Mouse (Mus musculus): ENCODE measurements around the gene Slc39a7. TPM values are rescaled to one million over a fixed set of nuclear protein-coding genes. Genes with fewer than 3 reads are reported as not detected.

The Slc39a7 gene
- total and polyA plus RNA-seq, 2 experiments: 54.7 to 115 TPM

DNA sequence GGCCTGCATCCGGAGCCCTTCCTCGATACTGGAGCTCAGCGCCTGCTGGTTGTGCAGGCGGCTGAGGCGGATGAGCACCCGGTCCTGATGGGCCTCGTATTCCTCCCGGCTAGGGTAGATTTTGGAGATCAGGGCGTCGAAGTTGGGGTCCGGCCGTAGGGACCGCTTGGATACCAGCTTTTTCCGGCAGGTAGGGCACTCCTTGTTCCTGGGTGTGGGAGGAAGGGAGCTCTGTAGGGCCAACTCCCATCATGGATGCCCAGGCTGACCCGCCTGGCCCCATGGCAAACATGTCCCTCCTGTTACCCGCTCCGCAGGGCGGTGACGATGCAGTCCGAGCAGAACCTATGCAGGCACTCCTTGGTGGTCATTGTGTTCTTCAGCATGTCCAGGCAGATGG lies 8.5 kb downstream of the Slc39a7 start:
- Histone ChIP-seq H3K36me3 (ENCODE audit: control insufficient read depth, insufficient read depth, low read length) (no peaks in the 10 kb centered on the region), H3K4me3 (ENCODE audit: insufficient read depth, low read depth, low read length) (no peak overlapping the region), H3K79me2 (ENCODE audit: control insufficient read depth, insufficient read depth, low read length) (no peaks in the 10 kb centered on the region), H3K4me1 (ENCODE audit: control insufficient read depth, insufficient read depth, low read length) (peaks cover 15% of the 10 kb centered on the region), H3K9ac (ENCODE audit: low read depth, low read length) (no peak overlapping the region), H3K27me3 (ENCODE audit: control insufficient read depth, insufficient read depth, low read length) (no peaks in the 10 kb centered on the region), H3K27ac (replicated peaks; ENCODE audit: insufficient read depth, low read depth, low read length) (no peak overlapping the region)
- no peak for TF ChIP-seq CTCF (IDR thresholded peaks at IDR 0.05; ENCODE audit: low read depth, low read length)
- TF ChIP-seq POLR2A (IDR thresholded peaks at IDR 0.05; ENCODE audit: extremely low read depth, insufficient read depth, low read length): no peak
- no peak for DNase-seq (ENCODE audit: extremely low read depth, low read depth, low spot score)
- WGBS: 97% methylated on average over 20 of the region's 20 CpGs

DNA sequence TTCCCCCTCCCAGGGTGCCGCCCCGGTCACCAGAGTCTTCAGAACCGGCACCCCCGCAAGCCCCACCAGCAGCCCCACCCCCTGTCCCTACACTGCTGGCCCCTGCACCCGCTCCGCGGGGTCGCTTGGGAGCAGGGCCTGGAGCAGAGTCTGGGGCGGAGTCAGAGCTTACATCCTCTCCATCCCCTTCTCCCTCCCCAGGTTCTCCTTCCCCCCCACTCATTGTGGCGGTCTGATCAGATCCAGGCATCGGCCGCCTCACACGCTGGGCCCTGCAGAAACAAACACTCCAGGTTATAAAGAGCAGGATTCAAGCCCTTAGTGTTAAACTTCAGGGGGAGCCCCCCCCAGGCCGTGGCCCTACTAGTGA lies 9.1 kb downstream of the Slc39a7 start:
- Histone ChIP-seq H3K79me2 (ENCODE audit: control insufficient read depth, insufficient read depth, low read length) (no peaks in the 10 kb centered on the region), H3K9ac (ENCODE audit: low read depth, low read length) (no peak overlapping the region), H3K27me3 (ENCODE audit: control insufficient read depth, insufficient read depth, low read length) (no peaks in the 10 kb centered on the region), H3K4me3 (ENCODE audit: insufficient read depth, low read depth, low read length) (no peak overlapping the region), H3K27ac (replicated peaks; ENCODE audit: insufficient read depth, low read depth, low read length) (no peak overlapping the region), H3K4me1 (ENCODE audit: control insufficient read depth, insufficient read depth, low read length) (peaks cover 15% of the 10 kb centered on the region), H3K36me3 (ENCODE audit: control insufficient read depth, insufficient read depth, low read length) (no peaks in the 10 kb centered on the region)
- TF ChIP-seq POLR2A (IDR thresholded peaks at IDR 0.05; ENCODE audit: extremely low read depth, insufficient read depth, low read length) (no peak), CTCF (IDR thresholded peaks at IDR 0.05; ENCODE audit: low read depth, low read length) (no peak)
- 95% methylated on average over 11 of the region's 14 CpGs for WGBS
- DNase-seq (ENCODE audit: extremely low read depth, low read depth, low spot score): no peak

DNA sequence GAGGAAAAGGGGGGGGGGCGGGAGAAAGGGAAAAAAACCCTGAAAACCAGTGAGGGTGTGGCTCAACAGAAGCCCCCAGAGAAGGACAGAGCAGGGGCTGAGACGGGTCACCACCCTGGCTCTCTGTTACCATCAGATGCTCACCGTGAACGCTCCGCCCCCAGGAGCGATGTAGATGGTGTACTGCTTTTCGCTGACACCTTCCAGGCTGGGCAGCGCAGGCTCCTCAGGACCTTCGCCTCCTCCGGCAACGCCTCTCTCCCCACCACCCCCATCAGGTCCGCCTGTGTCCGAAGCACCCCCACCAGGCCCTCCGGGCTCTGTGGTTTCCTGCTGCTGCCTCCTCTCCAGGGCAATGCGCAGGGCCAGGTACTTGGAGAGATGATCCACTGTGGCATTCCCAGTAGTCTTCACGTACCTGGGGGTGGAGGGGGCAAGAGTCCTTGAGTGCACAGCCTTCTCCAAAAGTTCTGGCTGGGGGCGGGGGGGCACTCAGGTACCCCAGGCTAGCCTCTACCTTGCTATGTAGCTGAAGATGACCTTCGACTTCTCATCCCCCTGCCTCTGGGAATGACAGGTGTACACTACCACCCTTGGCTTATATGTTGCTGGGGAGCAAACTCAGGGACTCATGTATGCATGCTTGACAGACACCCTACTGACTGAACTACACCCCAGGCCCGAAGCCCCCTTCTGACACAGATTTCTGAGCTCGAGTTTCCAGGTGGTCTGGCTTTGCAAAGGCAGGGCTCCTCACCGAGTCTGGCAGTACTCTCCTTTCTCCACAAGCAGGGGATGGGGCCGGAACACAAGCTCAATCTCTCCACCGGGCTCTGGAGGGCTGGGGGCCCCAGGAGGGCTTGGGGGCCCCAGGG lies 9.7 kb downstream of the Slc39a7 start:
- Histone ChIP-seq H3K4me1 (ENCODE audit: control insufficient read depth, insufficient read depth, low read length) (peaks cover 10% of the 10 kb centered on the region), H3K4me3 (ENCODE audit: insufficient read depth, low read depth, low read length) (no peak overlapping the region), H3K9ac (ENCODE audit: low read depth, low read length) (no peak overlapping the region), H3K79me2 (ENCODE audit: control insufficient read depth, insufficient read depth, low read length) (no peaks in the 10 kb centered on the region), H3K36me3 (ENCODE audit: control insufficient read depth, insufficient read depth, low read length) (no peaks in the 10 kb centered on the region), H3K27ac (replicated peaks; ENCODE audit: insufficient read depth, low read depth, low read length) (no peak overlapping the region), H3K27me3 (ENCODE audit: control insufficient read depth, insufficient read depth, low read length) (no peaks in the 10 kb centered on the region)
- 96% methylated on average over 23 of the region's 23 CpGs for WGBS
- DNase-seq (ENCODE audit: extremely low read depth, low read depth, low spot score): no peak
- TF ChIP-seq POLR2A (IDR thresholded peaks at IDR 0.05; ENCODE audit: extremely low read depth, insufficient read depth, low read length): no peak
- no peak for TF ChIP-seq CTCF (IDR thresholded peaks at IDR 0.05; ENCODE audit: low read depth, low read length)

DNA sequence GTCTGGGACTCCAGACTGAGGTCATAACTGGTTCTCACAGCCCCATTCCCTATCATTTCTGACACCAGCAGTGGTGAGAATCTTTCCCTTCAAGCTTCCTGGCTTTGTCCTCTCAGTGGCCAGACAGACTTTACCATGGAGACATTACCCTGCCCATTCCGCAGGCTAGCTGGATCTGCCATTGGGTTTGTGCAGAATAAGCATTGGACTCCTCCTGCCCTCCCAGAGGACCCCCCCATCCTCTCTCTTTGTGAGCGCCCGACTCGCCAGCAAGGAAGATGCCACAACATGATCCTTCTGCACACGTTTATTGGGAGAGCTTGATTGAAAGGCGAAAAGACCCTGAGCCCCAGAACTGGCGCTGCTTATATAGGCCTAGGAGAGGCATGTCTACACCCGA lies 18.0 kb downstream of the Slc39a7 start:
- TF ChIP-seq POLR2A (IDR thresholded peaks at IDR 0.05; ENCODE audit: extremely low read depth, insufficient read depth, low read length): no peak
- TF ChIP-seq CTCF (IDR thresholded peaks at IDR 0.05; ENCODE audit: low read depth, low read length): no peak
- WGBS: 94% methylated on average over 8 of the region's 8 CpGs
- no peak for DNase-seq (ENCODE audit: extremely low read depth, low read depth, low spot score)

DNA sequence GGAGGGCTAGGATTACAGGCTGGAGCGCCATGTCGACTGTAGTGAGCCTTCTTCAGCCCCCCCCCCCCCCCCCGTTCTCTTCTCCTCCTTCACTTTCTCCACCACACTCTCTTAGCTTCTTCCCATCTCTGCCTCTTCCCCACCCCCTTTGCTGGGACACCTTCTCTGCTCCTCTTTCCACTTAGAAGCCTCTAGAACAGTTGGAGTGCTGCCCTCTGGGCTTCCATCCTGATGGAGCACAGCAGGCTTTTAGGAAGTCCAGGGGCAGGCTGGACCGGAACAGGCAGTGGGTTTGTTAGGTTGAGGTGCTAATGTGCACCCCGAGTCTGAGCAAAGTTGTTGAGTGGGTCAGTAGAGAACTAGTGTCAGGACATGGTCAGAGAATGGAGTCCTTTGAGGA lies 21.3 kb downstream of the Slc39a7 start:
- Histone ChIP-seq H3K4me3 (ENCODE audit: insufficient read depth, low read depth, low read length) (no peak overlapping the region), H3K27me3 (ENCODE audit: control insufficient read depth, insufficient read depth, low read length) (peaks cover 3% of the 10 kb centered on the region; the same call in 1 of the 2 replicates), H3K36me3 (ENCODE audit: control insufficient read depth, insufficient read depth, low read length) (no peaks in the 10 kb centered on the region), H3K79me2 (ENCODE audit: control insufficient read depth, insufficient read depth, low read length) (no peaks in the 10 kb centered on the region), H3K9ac (ENCODE audit: low read depth, low read length) (no peak overlapping the region), H3K4me1 (ENCODE audit: control insufficient read depth, insufficient read depth, low read length) (no peaks in the 10 kb centered on the region), H3K27ac (replicated peaks; ENCODE audit: insufficient read depth, low read depth, low read length) (no peak overlapping the region)
- 78% methylated on average over 5 of the region's 5 CpGs for WGBS
- TF ChIP-seq CTCF (IDR thresholded peaks at IDR 0.05; ENCODE audit: low read depth, low read length) (no peak), POLR2A (IDR thresholded peaks at IDR 0.05; ENCODE audit: extremely low read depth, insufficient read depth, low read length) (no peak)
- DNase-seq (ENCODE audit: extremely low read depth, low read depth, low spot score): no peak

More for the DNA sequence above, 18.0 kb downstream of the Slc39a7 start:
- Histone ChIP-seq H3K4me3 (ENCODE audit: insufficient read depth, low read depth, low read length) (no peak overlapping the region), H3K79me2 (ENCODE audit: control insufficient read depth, insufficient read depth, low read length) (no peaks in the 10 kb centered on the region), H3K27ac (replicated peaks; ENCODE audit: insufficient read depth, low read depth, low read length) (no peak overlapping the region), H3K9ac (ENCODE audit: low read depth, low read length) (no peak overlapping the region), H3K27me3 (ENCODE audit: control insufficient read depth, insufficient read depth, low read length) (no peaks in the 10 kb centered on the region), H3K36me3 (ENCODE audit: control insufficient read depth, insufficient read depth, low read length) (no peaks in the 10 kb centered on the region), H3K4me1 (ENCODE audit: control insufficient read depth, insufficient read depth, low read length) (no peaks in the 10 kb centered on the region)

DNA sequence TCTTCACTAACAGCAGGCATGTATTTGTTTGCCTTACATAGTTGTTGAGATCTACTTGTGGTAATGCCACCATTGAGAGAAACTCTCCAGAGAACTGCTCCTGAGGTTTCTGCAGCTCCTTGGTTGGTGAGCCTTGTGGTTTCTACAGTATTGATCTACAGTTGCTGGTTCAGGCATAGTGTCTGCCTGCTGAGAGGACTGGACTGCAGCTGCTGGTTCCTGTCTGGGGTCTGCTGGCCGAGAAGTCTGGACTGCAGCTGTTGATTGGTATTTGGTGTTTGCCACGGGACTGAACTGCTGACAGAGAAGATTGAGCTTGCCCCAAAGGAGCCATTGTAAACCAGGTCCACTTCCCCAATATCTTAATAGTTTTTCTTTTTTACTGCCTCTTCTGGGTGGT lies 24.9 kb downstream of the Slc39a7 start:
- TF ChIP-seq CTCF (IDR thresholded peaks at IDR 0.05; ENCODE audit: low read depth, low read length) (no peak), POLR2A (IDR thresholded peaks at IDR 0.05; ENCODE audit: extremely low read depth, insufficient read depth, low read length) (no peak)

More for the DNA sequence above, 24.9 kb downstream of the Slc39a7 start:
- Histone ChIP-seq H3K27me3 (ENCODE audit: control insufficient read depth, insufficient read depth, low read length) (peaks cover 3% of the 10 kb centered on the region; the same call in 1 of the 2 replicates), H3K9ac (ENCODE audit: low read depth, low read length) (no peak overlapping the region), H3K36me3 (ENCODE audit: control insufficient read depth, insufficient read depth, low read length) (no peaks in the 10 kb centered on the region), H3K4me1 (ENCODE audit: control insufficient read depth, insufficient read depth, low read length) (no peaks in the 10 kb centered on the region), H3K27ac (replicated peaks; ENCODE audit: insufficient read depth, low read depth, low read length) (no peak overlapping the region), H3K4me3 (ENCODE audit: insufficient read depth, low read depth, low read length) (no peak overlapping the region), H3K79me2 (ENCODE audit: control insufficient read depth, insufficient read depth, low read length) (no peaks in the 10 kb centered on the region)
- no peak for DNase-seq (ENCODE audit: extremely low read depth, low read depth, low spot score)
- WGBS: 52% methylated on average over 2 of the region's 2 CpGs
